Mouse (Mus musculus) liver, embryonic 14.5 days (tissue): ENCODE results near the gene Ttn. TPM values are rescaled to one million over a fixed set of nuclear protein-coding genes. Genes with fewer than 3 reads are reported as not detected.

Experiments
- ATAC-seq: fragments of 200-750 bp; cut with Nextera tagmentation; 2 replicates; pipeline ENCODE4 v1.8.0; 2017; ENCODE audit warnings: moderate number of reproducible peaks, mild to moderate bottlenecking, moderate library complexity; ENCODE audit not compliant: insufficient read depth
- DNase-seq, 3 experiments: peaks; one replicate each; pipeline ENCODE4 v3.0.0-alpha.2; 2012 to 2013; ENCODE audit warnings: low read depth in 3 of 3, low spot score in 3 of 3
- H3K27ac ChIP-seq: fragments of 300-500 bp; sonication (generic); 2 replicates; pipeline ENCODE4 v1.5.1; 2014; ENCODE audit warnings: moderate library complexity, mild to moderate bottlenecking, control low read depth, inconsistent platforms
- H3K27me3 ChIP-seq: fragments of 300-500 bp; sonication (generic); 2 replicates; pipeline ENCODE4 v1.6.1; 2014; ENCODE audit warnings: mild to moderate bottlenecking, low read length, moderate library complexity; ENCODE audit not compliant: control insufficient read depth, insufficient read depth
- H3K36me3 ChIP-seq: fragments of 300-500 bp; sonication (generic); replicated peaks from 2 replicates; pipeline ENCODE4 v1.6.1; 2014; ENCODE audit warnings: low read depth; ENCODE audit not compliant: control insufficient read depth, insufficient read depth
- H3K4me1 ChIP-seq, 2 experiments: fragments of 200-500 bp in 1 of 2; fragments of 300-500 bp in 1 of 2; sonication (generic) in 1 of 2; replicated peaks; 2 replicates each; pipeline ENCODE4 v1.6.1; 2012 to 2014; ENCODE audit warnings: antibody characterized with exemption in 1 of 2, inconsistent platforms in 1 of 2, low read length in 1 of 2; ENCODE audit not compliant: control insufficient read depth in 2 of 2, insufficient read depth in 2 of 2
- H3K4me2 ChIP-seq: fragments of 300-500 bp; sonication (generic); 2 replicates; pipeline ENCODE4 v1.6.1; 2014; ENCODE audit warnings: low read depth, mild to moderate bottlenecking, control low read depth, moderate library complexity
- H3K4me3 ChIP-seq, 2 experiments: fragments of 200-500 bp in 1 of 2; fragments of 300-500 bp in 1 of 2; sonication (generic) in 1 of 2; 2 replicates each; pipeline ENCODE4 v1.5.1; 2012 to 2014; ENCODE audit warnings: low read depth in 2 of 2, low read length in 2 of 2, mild to moderate bottlenecking in 2 of 2, control low read depth in 1 of 2, inconsistent platforms in 1 of 2, moderate library complexity in 1 of 2; ENCODE audit not compliant: insufficient read depth in 1 of 2
- H3K9ac ChIP-seq: fragments of 300-500 bp; sonication (generic); replicated peaks from 2 replicates; pipeline ENCODE4 v1.6.1; 2014; ENCODE audit warnings: mild to moderate bottlenecking, control low read depth, moderate library complexity
- H3K9me3 ChIP-seq: fragments of 300-500 bp; sonication (generic); 2 replicates; pipeline ENCODE4 v1.6.1; 2016; ENCODE audit warnings: low read length, mixed read lengths; ENCODE audit not compliant: control insufficient read depth
- CTCF ChIP-seq: IDR thresholded peaks from 2 replicates; pipeline ENCODE4 v1.5.1; 2016; ENCODE audit warnings: antibody characterized with exemption, low read depth, control low read depth
- EP300 ChIP-seq: IDR thresholded peaks from 2 replicates; pipeline ENCODE4 v1.6.1; 2016; ENCODE audit warnings: antibody characterized with exemption, low read depth
- WGBS: fragments of 180-500 bp; shearing (Covaris S2); extraction: QIAGEN DNeasy Blood & Tissue Kit; methylation state at CpG from one replicate; pipeline ENCODE4 v1.1.7; 2014; ENCODE audit not compliant: insufficient replicate concordance; 5-methylcytosine and 5-hydroxymethylcytosine counted together
- polyA plus RNA-seq, 2 experiments: library from polyadenylated mRNA; depleted of rRNA in 1 of 2; stranded (reverse) in 1 of 2; unstranded in 1 of 2; fragments of >200 nt; fragmentation: Nextera tagmentation in 1 of 2; extraction: Ambion mirVana in 1 of 2; gene quantifications; 2 replicates each; pipeline versions ENCODE4 v1.2.1 to v1.2.3; 2012 to 2014

Gene Ttn
- polyA plus RNA-seq, 2 experiments, result under 0.01 to 0.13 TPM

GRCm38 (mm10) chr2:76688162-76688561 is 294.2 kb downstream of the Ttn start:
- no peak overlapping the region for H3K9ac ChIP-seq
- WGBS, result 34% methylated on average over 7 of the region's 7 CpGs
- no peak overlapping the region for H3K4me2 ChIP-seq
- no peaks in the 10 kb centered on the region for H3K27me3 ChIP-seq
- H3K27ac ChIP-seq, result no peak overlapping the region
- H3K36me3 ChIP-seq, result peaks cover 14% of the 10 kb centered on the region
- H3K9me3 ChIP-seq, result no peaks in the 10 kb centered on the region
- no peak for TF ChIP-seq CTCF
- no peak for TF ChIP-seq EP300
- ATAC-seq, result 0 out of 2 replicates have a peak, but pooled peaks have one; percentile 39
- DNase-seq, result no peak
- H3K4me3 ChIP-seq, result no peak overlapping the region
- peaks cover 0 to 4% of the 10 kb centered on the region in 2 experiments; a peak in 1 of 4 replicates for H3K4me1 ChIP-seq

- WGBS, result 52% methylated on average over 3 of the region's 3 CpGs
Observed at GRCm38 (mm10) chr2:76687608-76688007, 294.7 kb downstream of the Ttn start.

GRCm38 (mm10) chr2:76686986-76687385 is 295.4 kb downstream of the Ttn start:
- Histone ChIP-seq H3K9me3 (no peaks in the 10 kb centered on the region), H3K27ac (no peak overlapping the region), H3K9ac (no peak overlapping the region), H3K36me3 (peaks cover 15% of the 10 kb centered on the region), H3K4me2 (no peak overlapping the region), H3K4me3 (no peak overlapping the region), H3K4me1 (peaks cover 0 to 4% of the 10 kb centered on the region in 2 experiments; a peak in 1 of 4 replicates), H3K27me3 (no peaks in the 10 kb centered on the region)
- no peak for TF ChIP-seq EP300
- no peak for TF ChIP-seq CTCF
- DNase-seq, result no peak
- no peak for ATAC-seq
- 80% methylated on average over 3 of the region's 3 CpGs for WGBS

More at GRCm38 (mm10) chr2:76687608-76688007, 294.7 kb downstream of the Ttn start:
- no peak overlapping the region for H3K27ac ChIP-seq
- H3K36me3 ChIP-seq, result peaks cover 15% of the 10 kb centered on the region
- H3K4me3 ChIP-seq, result no peak overlapping the region
- no peak overlapping the region for H3K9ac ChIP-seq
- H3K27me3 ChIP-seq, result no peaks in the 10 kb centered on the region
- no peak for ATAC-seq
- DNase-seq, result no peak
- no peaks in the 10 kb centered on the region for H3K9me3 ChIP-seq
- no peak for TF ChIP-seq CTCF
- no peak for TF ChIP-seq EP300
- peaks cover 0 to 4% of the 10 kb centered on the region in 2 experiments; a peak in 1 of 4 replicates for H3K4me1 ChIP-seq
- no peak overlapping the region for H3K4me2 ChIP-seq

- TF ChIP-seq EP300 (no peak), CTCF (no peak)
- peaks cover 12% of the 10 kb centered on the region for H3K36me3 ChIP-seq
Observed at GRCm38 (mm10) chr2:76682301-76682700, 300.0 kb downstream of the Ttn start.

GRCm38 (mm10) chr2:76676401-76677226 is 305.7 kb downstream of the Ttn start:
- no peak overlapping the region for H3K27ac ChIP-seq
- 63% methylated on average over 13 of the region's 13 CpGs for WGBS
- peak overlapping the region; percentile 80 for H3K4me2 ChIP-seq
- no peaks in the 10 kb centered on the region for H3K27me3 ChIP-seq
- no peak overlapping the region; the same call in 1 of the 2 replicates for H3K9ac ChIP-seq
- peaks cover 10 to 16% of the 10 kb centered on the region in 2 experiments for H3K4me1 ChIP-seq
- ATAC-seq (no peak), DNase-seq (no peak)
- TF ChIP-seq CTCF (no peak), EP300 (no peak)
- H3K9me3 ChIP-seq, result no peaks in the 10 kb centered on the region
- peaks cover 4% of the 10 kb centered on the region; the same call in 1 of the 2 replicates for H3K36me3 ChIP-seq
- peak overlapping the region in 1 of 2 experiments; percentile 87; a peak in 3 of 4 replicates for H3K4me3 ChIP-seq

More at GRCm38 (mm10) chr2:76682301-76682700, 300.0 kb downstream of the Ttn start:
- 81% methylated on average over 8 of the region's 8 CpGs for WGBS
- H3K4me2 ChIP-seq, result no peak overlapping the region
- no peak for DNase-seq
- no peaks in the 10 kb centered on the region for H3K27me3 ChIP-seq
- no peaks in the 10 kb centered on the region for H3K9me3 ChIP-seq
- no peak overlapping the region for H3K9ac ChIP-seq
- ATAC-seq, result no peak
- H3K4me1 ChIP-seq, result no peaks in the 10 kb centered on the region
- no peak overlapping the region for H3K27ac ChIP-seq
- no peak overlapping the region for H3K4me3 ChIP-seq
